Mouse (Mus musculus) CH12.LX (cell line): ENCODE data around the gene Calm5. TPM values are rescaled to one million over a fixed set of nuclear protein-coding genes. Genes with fewer than 3 reads are reported as not detected.
"Not testable (repeated sequence)": the region's sequence is repeated elsewhere in the genome, so short reads cannot be mapped to it uniquely, and the experiment has no call there.

Experiments
- DNase-seq: peaks from one replicate; pipeline ENCODE4 v3.0.0-alpha.2; 2013; ENCODE audit errors: extremely low read depth
- H3K27ac ChIP-seq: 2 replicates; pipeline ENCODE4 v1.5.1; 2012; ENCODE audit warnings: low read depth, mild to moderate bottlenecking, control low read depth, moderate library complexity; ENCODE audit not compliant: insufficient read depth
- H3K27me3 ChIP-seq: replicated peaks from 2 replicates; pipeline ENCODE3; 2012; ENCODE audit warnings: inconsistent platforms
- H3K36me3 ChIP-seq, 2 experiments: replicated peaks in 1 of 2; 2 replicates each; pipeline versions ENCODE3 to v1.6.1; 2012; ENCODE audit warnings: inconsistent platforms in 1 of 2, low read length in 1 of 2, mild to moderate bottlenecking in 1 of 2, mixed read lengths in 1 of 2, moderate library complexity in 1 of 2; ENCODE audit not compliant: control insufficient read depth in 1 of 2, insufficient read depth in 1 of 2
- H3K4me1 ChIP-seq, 2 experiments: 2 replicates each; pipeline ENCODE4 v1.6.1; 2012; ENCODE audit warnings: inconsistent platforms in 1 of 2, moderate library complexity in 1 of 2; ENCODE audit not compliant: insufficient read depth in 2 of 2, control insufficient read depth in 1 of 2
- H3K4me2 ChIP-seq: 2 replicates; pipeline ENCODE4 v1.6.1; 2012; ENCODE audit warnings: low read depth, mild to moderate bottlenecking, control low read depth; ENCODE audit not compliant: poor library complexity, insufficient read depth, severe bottlenecking
- H3K4me3 ChIP-seq, 3 experiments: fragments of 150-350 bp in 1 of 3; sonication (generic) in 1 of 3; replicated peaks in 1 of 3; 2 replicates each; pipeline versions ENCODE3 to v1.5.1; 2011 to 2012; ENCODE audit warnings: low read depth in 2 of 3, low read length in 2 of 3, mild to moderate bottlenecking in 2 of 3, moderate library complexity in 2 of 3, control low read depth in 1 of 3, improper control_type of control experiment in 1 of 3, inconsistent platforms in 1 of 3, mixed read lengths in 1 of 3; ENCODE audit not compliant: poor library complexity in 1 of 3
- H3K79me2 ChIP-seq: replicated peaks from 2 replicates; pipeline ENCODE4 v1.6.1; 2012; ENCODE audit warnings: mild to moderate bottlenecking, moderate library complexity; ENCODE audit not compliant: control insufficient read depth, poor library complexity, insufficient read depth, severe bottlenecking; ENCODE audit errors: extremely low read depth
- H3K9ac ChIP-seq: 2 replicates; pipeline ENCODE4 v1.6.1; 2012; ENCODE audit warnings: low read depth, mild to moderate bottlenecking, control low read depth, moderate library complexity; ENCODE audit not compliant: insufficient read depth
- H3K9me3 ChIP-seq: replicated peaks from 2 replicates; pipeline ENCODE3; 2012; ENCODE audit warnings: low read length, inconsistent platforms, mixed read lengths
- JUN ChIP-seq: IDR thresholded peaks from 2 replicates; pipeline ENCODE4 v1.6.1; 2011; ENCODE audit warnings: low read depth, mild to moderate bottlenecking, low read length, improper control_type of control experiment, moderate library complexity; ENCODE audit not compliant: insufficient read depth
- MAFK ChIP-seq: IDR thresholded peaks from 2 replicates; pipeline ENCODE4 v1.6.1; 2011; ENCODE audit warnings: low read length, improper control_type of control experiment; ENCODE audit not compliant: insufficient replicate concordance
- MAX ChIP-seq: IDR thresholded peaks from 2 replicates; pipeline ENCODE4 v1.6.1; 2011; ENCODE audit warnings: low read length, improper control_type of control experiment
- NELFE ChIP-seq: IDR thresholded peaks from 2 replicates; pipeline ENCODE4 v1.6.1; 2011; ENCODE audit warnings: low read depth, low read length, improper control_type of control experiment
- PAX5 ChIP-seq: IDR thresholded peaks from 2 replicates; pipeline ENCODE4 v1.6.1; 2012; ENCODE audit warnings: low read length, inconsistent platforms, mixed read lengths
- SIN3A ChIP-seq: IDR thresholded peaks from 2 replicates; pipeline ENCODE4 v1.6.1; 2012; ENCODE audit warnings: low read length, improper control_type of control experiment, inconsistent platforms
- TCF12 ChIP-seq: IDR thresholded peaks from 2 replicates; pipeline ENCODE4 v1.6.1; 2014; ENCODE audit warnings: low read depth, mild to moderate bottlenecking, inconsistent platforms, low read length, improper control_type of control experiment
- dilution Hi-C: fragments of 300-500 bp; cut with MboI; formaldehyde crosslinking; loops from 2 replicates; pipeline ENCODE4 v1.14.3; 2020; ENCODE audit warnings: low sequenced_read_pairs; ENCODE audit not compliant: extremely low pct_unique_long_range_greater_than_20kb, extremely low pct_ligation_motif_present
- in situ Hi-C: fragments of 300-500 bp; cut with MboI; formaldehyde crosslinking; loops from 3 replicates; pipeline ENCODE4 v1.14.3; 2019; ENCODE audit warnings: low sequenced_read_pairs, low pct_ligation_motif_present, low pct_unique_long_range_greater_than_20kb, mixed read lengths
- polyA plus RNA-seq: library from polyadenylated mRNA; unstranded; fragments of >175 nt; gene quantifications from 2 replicates; pipeline ENCODE4 v1.2.1, GENCODE M21; 2012; ENCODE audit warnings: low read depth; ENCODE audit not compliant: insufficient read length
- total RNA-seq, 2 experiments: library from RNA; depleted of rRNA; stranded (reverse); fragments of 300-350 nt in 1 of 2; fragments of >200 nt in 1 of 2; gene quantifications; 2 replicates each; pipeline ENCODE4 v1.2.3; 2012 to 2014

Gene Calm5
- not detected in 2 replicates for total RNA-seq (2012; rRNA removed)
- not detected in 2 replicates for total RNA-seq (2014; rRNA removed)
- not detected in 2 replicates for polyA plus RNA-seq

- H3K4me2 ChIP-seq, H3K79me2 ChIP-seq, H3K27me3 ChIP-seq, in situ Hi-C loops, H3K9me3 ChIP-seq, H3K4me3 ChIP-seq, DNase-seq, H3K9ac ChIP-seq, H3K27ac ChIP-seq, H3K36me3 ChIP-seq, dilution Hi-C loops: not testable (repeated sequence)
- H3K4me1 ChIP-seq = peaks cover 0 to 14% of the 10 kb centered on the region in 2 experiments; a peak in 2 of 4 replicates
These were observed at the start of gene Calm5 for GRCm38 (mm10) chr13:3853648-3854333. Gene Calm5 (plus strand): TSS chr13:3854173.

- Histone ChIP-seq H3K27ac (no peak within 1 kb of the TSS), H3K79me2 (no peaks in the 10 kb centered on the region), H3K36me3 (no peaks in the 10 kb centered on the region), H3K9ac (no peak within 1 kb of the TSS), H3K4me1 (peaks cover 0 to 3% of the 10 kb centered on the region in 2 experiments; a peak in 1 of 4 replicates), H3K4me3 (no peak within 1 kb of the TSS), H3K4me2 (peak within 1 kb of the TSS; percentile 5), H3K27me3 (no peaks in the 10 kb centered on the region), H3K9me3 (no peaks in the 10 kb centered on the region)
- DNase-seq = no peak
- dilution Hi-C loops = no loop called here
- in situ Hi-C loops = no loop called here
- no peak for TF ChIP-seq NELFE
These were observed 49.8 kb upstream of the Calm5 start, which contains the start of gene Calml3 for GRCm38 (mm10) chr13:3804186-3804585. Gene Calml3 (minus strand): TSS chr13:3804316.

GRCm38 (mm10) chr13:3805132-3805531, 48.8 kb upstream of the Calm5 start:
- Histone ChIP-seq H3K4me2 (no peak overlapping the region), H3K4me3 (no peak overlapping the region), H3K9me3 (no peaks in the 10 kb centered on the region), H3K36me3 (no peaks in the 10 kb centered on the region), H3K27ac (no peak overlapping the region), H3K4me1 (peaks cover 0 to 3% of the 10 kb centered on the region in 2 experiments; a peak in 1 of 4 replicates), H3K27me3 (no peaks in the 10 kb centered on the region), H3K79me2 (no peaks in the 10 kb centered on the region), H3K9ac (no peak overlapping the region)
- in situ Hi-C loops (no loop called here), dilution Hi-C loops (no loop called here)
- TF ChIP-seq MAFK (no peak), JUN (no peak), PAX5 (no peak), SIN3A (no peak), MAX (no peak), TCF12 (no peak)
- no peak for DNase-seq
